ENCODE assay signal across 8 mouse cellular contexts in genomic region chr4:126162544-126163066, GRCm38 (mm10). TPM values are rescaled to one million over a fixed set of nuclear protein-coding genes. Genes with fewer than 3 reads are reported as not detected.
A peak's percentile ranks its signal among the peaks of the same experiment; 100 is the strongest.
DNase-seq lines count a peak whose midpoint lies in the region; ATAC-seq and TF ChIP-seq lines count a peak whose summit lies in the region.

No protein-coding gene starts in this region.

- H3K4me3 ChIP-seq in brown adipose tissue, adult 24 weeks (ENCODE audit: insufficient read depth, low read depth, low read length), result peak overlapping the region; percentile 74
- peak overlapping the region; percentile 65 for H3K4me3 ChIP-seq in erythroblast, embryonic 14.5 days (replicated peaks)
- peak overlapping the region; percentile 53 for H3K4me3 ChIP-seq in heart, embryonic 11.5 days (ENCODE audit: low read depth, low read length)
- H3K4me3 ChIP-seq in kidney, embryonic 15.5 days (replicated peaks), result peak overlapping the region; percentile 63
- H3K4me3 ChIP-seq in limb, embryonic 15.5 days, result peak overlapping the region; percentile 66
- peak overlapping the region; percentile 52 for H3K4me3 ChIP-seq in midbrain, postnatal 0 days (ENCODE audit: low read depth, low read length)

- DNase-seq in A20 (ENCODE audit: low read depth, low spot score), result peak; percentile 76
- DNase-seq in midbrain, postnatal 0 days (ENCODE audit: low spot score), result peak; percentile 83
- DNase-seq in spleen, postnatal 10 days (ENCODE audit: low spot score in 2 of 2), result peak; percentile 58 to 85

- H3K4me1 ChIP-seq in brown adipose tissue, adult 24 weeks (ENCODE audit: control insufficient read depth, insufficient read depth, insufficient read length, low read length), result peaks cover 15% of the 10 kb centered on the region
- peaks cover 29% of the 10 kb centered on the region for H3K4me1 ChIP-seq in erythroblast, embryonic 14.5 days (ENCODE audit: control insufficient read depth)
- H3K4me1 ChIP-seq in heart, embryonic 11.5 days (ENCODE audit: control insufficient read depth, insufficient read depth, low read length), result peaks cover 15% of the 10 kb centered on the region
- peaks cover 33% of the 10 kb centered on the region for H3K4me1 ChIP-seq in kidney, embryonic 15.5 days
- H3K4me1 ChIP-seq in limb, embryonic 15.5 days, result peaks cover 25% of the 10 kb centered on the region
- peaks cover 9% of the 10 kb centered on the region for H3K4me1 ChIP-seq in midbrain, postnatal 0 days (ENCODE audit: insufficient read depth, low read length)

- 1% methylated on average over 44 of the region's 44 CpGs for WGBS in heart, embryonic 11.5 days (ENCODE audit: insufficient replicate concordance)
- 1% methylated on average over 44 of the region's 44 CpGs for WGBS in kidney, embryonic 15.5 days
- under 1% methylated on average over 44 of the region's 44 CpGs for WGBS in limb, embryonic 15.5 days
- WGBS in midbrain, postnatal 0 days, result under 1% methylated on average over 44 of the region's 44 CpGs

- H3K9ac ChIP-seq in heart, embryonic 11.5 days (ENCODE audit: low read depth, low read length), result peak overlapping the region; percentile 80
- H3K9ac ChIP-seq in kidney, embryonic 15.5 days, result peak overlapping the region; percentile 71
- peak overlapping the region; percentile 72 for H3K9ac ChIP-seq in limb, embryonic 15.5 days
- H3K9ac ChIP-seq in midbrain, postnatal 0 days (replicated peaks; ENCODE audit: low read length, poor library complexity, severe bottlenecking), result peak overlapping the region; percentile 77

- peak; percentile 88 for ATAC-seq in heart, embryonic 11.5 days (replicated peaks; ENCODE audit: insufficient number of reproducible peaks, low FRiP score, low TSS enrichment)
- peak; percentile 94 for ATAC-seq in kidney, embryonic 15.5 days (replicated peaks; ENCODE audit: low FRiP score)
- peak; percentile 88 for ATAC-seq in limb, embryonic 15.5 days (ENCODE audit: insufficient number of reproducible peaks, low FRiP score, low TSS enrichment, low read depth)
- peak; percentile 89 for ATAC-seq in midbrain, postnatal 0 days (ENCODE audit: low FRiP score)

- peaks cover 34% of the 10 kb centered on the region for H3K36me3 ChIP-seq in erythroblast, embryonic 14.5 days (ENCODE audit: control insufficient read depth)
- peaks cover 8% of the 10 kb centered on the region for H3K36me3 ChIP-seq in heart, embryonic 11.5 days (ENCODE audit: control insufficient read depth, insufficient read depth, low read length)
- H3K36me3 ChIP-seq in kidney, embryonic 15.5 days, result peaks cover 23% of the 10 kb centered on the region
- peaks cover 20% of the 10 kb centered on the region for H3K36me3 ChIP-seq in limb, embryonic 15.5 days
- H3K36me3 ChIP-seq in midbrain, postnatal 0 days (ENCODE audit: insufficient read depth, low read length), result peaks cover 13% of the 10 kb centered on the region

- H3K9me3 ChIP-seq in erythroblast, embryonic 14.5 days (ENCODE audit: control insufficient read depth, low read length), result no peaks in the 10 kb centered on the region
- no peaks in the 10 kb centered on the region for H3K9me3 ChIP-seq in heart, embryonic 11.5 days (replicated peaks; ENCODE audit: control insufficient read depth, low read length)
- H3K9me3 ChIP-seq in kidney, embryonic 15.5 days (replicated peaks), result no peaks in the 10 kb centered on the region
- H3K9me3 ChIP-seq in limb, embryonic 15.5 days, result no peaks in the 10 kb centered on the region
- H3K9me3 ChIP-seq in midbrain, postnatal 0 days (ENCODE audit: low read length), result no peaks in the 10 kb centered on the region

- peak overlapping the region; percentile 73 for H3K27ac ChIP-seq in brown adipose tissue, adult 24 weeks (replicated peaks; ENCODE audit: low read depth, low read length)
- peak overlapping the region; percentile 74 for H3K27ac ChIP-seq in heart, embryonic 11.5 days (ENCODE audit: low read depth, low read length)
- H3K27ac ChIP-seq in kidney, embryonic 15.5 days, result peak overlapping the region; percentile 90
- H3K27ac ChIP-seq in limb, embryonic 15.5 days, result peak overlapping the region; percentile 92
- no peak overlapping the region for H3K27ac ChIP-seq in midbrain, postnatal 0 days (ENCODE audit: low read depth, low read length)

- no peaks in the 10 kb centered on the region for H3K27me3 ChIP-seq in erythroblast, embryonic 14.5 days (ENCODE audit: control insufficient read depth)
- H3K27me3 ChIP-seq in heart, embryonic 11.5 days (ENCODE audit: control insufficient read depth, insufficient read depth, low read length), result no peaks in the 10 kb centered on the region
- H3K27me3 ChIP-seq in kidney, embryonic 15.5 days, result no peaks in the 10 kb centered on the region
- H3K27me3 ChIP-seq in limb, embryonic 15.5 days, result no peaks in the 10 kb centered on the region
- H3K27me3 ChIP-seq in midbrain, postnatal 0 days (ENCODE audit: insufficient read depth, low read length), result no peaks in the 10 kb centered on the region

- TF ChIP-seq CTCF in midbrain, postnatal 0 days (IDR thresholded peaks at IDR 0.05), result no peak

- peak overlapping the region; percentile 99 for H3K4me2 ChIP-seq in heart, embryonic 11.5 days
- H3K4me2 ChIP-seq in kidney, embryonic 15.5 days, result peak overlapping the region; percentile 97
- peak overlapping the region; percentile 97 for H3K4me2 ChIP-seq in limb, embryonic 15.5 days
- H3K4me2 ChIP-seq in midbrain, postnatal 0 days (ENCODE audit: low read depth, low read length, poor library complexity, severe bottlenecking), result peak overlapping the region; percentile 95

RNA-seq across cellular contexts. Expression of gene Sh3d21, which starts 0.7 kb away (rescaled TPM):
- polyA plus RNA-seq in brown adipose tissue, adult 24 weeks (2012; ENCODE audit: insufficient read depth, insufficient read length, missing spikeins), result 2.1 and 3.5 TPM in 2 replicates
- polyA plus RNA-seq in erythroblast, embryonic 14.5 days (2012), result 0.03 and 0.05 TPM in 2 replicates
- 2.7 and 3.1 TPM in 2 replicates for polyA plus RNA-seq in heart, embryonic 11.5 days (2014; fragmentation: Nextera tagmentation; extraction: Ambion mirVana)
- polyA plus RNA-seq in kidney, embryonic 15.5 days (2015; fragmentation: Nextera tagmentation; extraction: Ambion mirVana), result 8.3 and 9.5 TPM in 2 replicates
- polyA plus RNA-seq in limb, embryonic 15.5 days (2015; fragmentation: Nextera tagmentation; extraction: Ambion mirVana), result 12.1 and 13.8 TPM in 2 replicates
- total RNA-seq in midbrain, postnatal 0 days (2014; rRNA removed), result 0.19 and 2.7 TPM in 2 replicates
- polyA plus RNA-seq in midbrain, postnatal 0 days (2015; fragmentation: Nextera tagmentation; extraction: Ambion mirVana), result 2.6 and 2.9 TPM in 2 replicates

RNA-seq across cellular contexts. Expression of gene Eva1b, which starts 15.1 kb away (rescaled TPM):
- polyA plus RNA-seq in brown adipose tissue, adult 24 weeks (2012; ENCODE audit: insufficient read depth, insufficient read length, missing spikeins), result 8.6 and 13.5 TPM in 2 replicates
- 0.20 and 0.22 TPM in 2 replicates for polyA plus RNA-seq in erythroblast, embryonic 14.5 days (2012)
- 31.9 and 33.5 TPM in 2 replicates for polyA plus RNA-seq in heart, embryonic 11.5 days (2014; fragmentation: Nextera tagmentation; extraction: Ambion mirVana)
- 90.0 and 98.5 TPM in 2 replicates for polyA plus RNA-seq in kidney, embryonic 15.5 days (2015; fragmentation: Nextera tagmentation; extraction: Ambion mirVana)
- polyA plus RNA-seq in limb, embryonic 15.5 days (2015; fragmentation: Nextera tagmentation; extraction: Ambion mirVana), result 81.0 and 86.3 TPM in 2 replicates
- 8.5 and 12.3 TPM in 2 replicates for total RNA-seq in midbrain, postnatal 0 days (2014; rRNA removed)
- polyA plus RNA-seq in midbrain, postnatal 0 days (2015; fragmentation: Nextera tagmentation; extraction: Ambion mirVana), result 9.1 and 10.6 TPM in 2 replicates

RNA-seq across cellular contexts. Expression of gene Thrap3, which starts 40.0 kb away (rescaled TPM):
- polyA plus RNA-seq in brown adipose tissue, adult 24 weeks (2012; ENCODE audit: insufficient read depth, insufficient read length, missing spikeins), result 65.6 and 120 TPM in 2 replicates
- 12.8 and 15.5 TPM in 2 replicates for polyA plus RNA-seq in erythroblast, embryonic 14.5 days (2012)
- 131 and 155 TPM in 2 replicates for polyA plus RNA-seq in heart, embryonic 11.5 days (2014; fragmentation: Nextera tagmentation; extraction: Ambion mirVana)
- polyA plus RNA-seq in kidney, embryonic 15.5 days (2015; fragmentation: Nextera tagmentation; extraction: Ambion mirVana), result 219 and 230 TPM in 2 replicates
- polyA plus RNA-seq in limb, embryonic 15.5 days (2015; fragmentation: Nextera tagmentation; extraction: Ambion mirVana), result 183 and 198 TPM in 2 replicates
- total RNA-seq in midbrain, postnatal 0 days (2014; rRNA removed), result 119 and 162 TPM in 2 replicates
- 81.6 and 94.8 TPM in 2 replicates for polyA plus RNA-seq in midbrain, postnatal 0 days (2015; fragmentation: Nextera tagmentation; extraction: Ambion mirVana)

RNA-seq across cellular contexts. Expression of gene Stk40, which starts 58.8 kb away (rescaled TPM):
- polyA plus RNA-seq in brown adipose tissue, adult 24 weeks (2012; ENCODE audit: insufficient read depth, insufficient read length, missing spikeins), result 53.8 and 65.5 TPM in 2 replicates
- polyA plus RNA-seq in erythroblast, embryonic 14.5 days (2012), result 4.2 and 4.6 TPM in 2 replicates
- 18.5 and 23.2 TPM in 2 replicates for polyA plus RNA-seq in heart, embryonic 11.5 days (2014; fragmentation: Nextera tagmentation; extraction: Ambion mirVana)
- polyA plus RNA-seq in kidney, embryonic 15.5 days (2015; fragmentation: Nextera tagmentation; extraction: Ambion mirVana), result 38.2 and 41.3 TPM in 2 replicates
- 32.4 and 35.4 TPM in 2 replicates for polyA plus RNA-seq in limb, embryonic 15.5 days (2015; fragmentation: Nextera tagmentation; extraction: Ambion mirVana)
- 18.0 and 21.2 TPM in 2 replicates for total RNA-seq in midbrain, postnatal 0 days (2014; rRNA removed)
- 16.9 and 17.4 TPM in 2 replicates for polyA plus RNA-seq in midbrain, postnatal 0 days (2015; fragmentation: Nextera tagmentation; extraction: Ambion mirVana)
